Mouse (Mus musculus): ENCODE results near the gene Elmod2. TPM values are rescaled to one million over a fixed set of nuclear protein-coding genes. Genes with fewer than 3 reads are reported as not detected.

Gene Elmod2
- polyA plus RNA-seq, 1 experiment: 23.3 TPM

- Histone ChIP-seq H3K27me3 (ENCODE audit: control insufficient read depth, insufficient read depth, low read length, poor library complexity, severe bottlenecking) (no peaks in the 10 kb centered on the region), H3K4me3 (ENCODE audit: low read depth, low read length) (no peak overlapping the region), H3K4me1 (ENCODE audit: control insufficient read depth, insufficient read depth, low read length) (no peaks in the 10 kb centered on the region), H3K36me3 (ENCODE audit: control insufficient read depth, insufficient read depth, low read length, poor library complexity, severe bottlenecking) (no peaks in the 10 kb centered on the region), H3K9ac (ENCODE audit: low read depth, poor library complexity, severe bottlenecking) (no peak overlapping the region), H3K9me3 (replicated peaks; ENCODE audit: control insufficient read depth, insufficient read depth, low read length, poor library complexity, severe bottlenecking) (no peaks in the 10 kb centered on the region; the same call in 1 of the 2 replicates), H3K27ac (ENCODE audit: insufficient read depth, low read length) (no peak overlapping the region)
- no peak for TF ChIP-seq POLR2A (IDR thresholded peaks at IDR 0.05; ENCODE audit: insufficient read depth, low read length)
- no peak for TF ChIP-seq EP300 (IDR thresholded peaks at IDR 0.05; ENCODE audit: insufficient read depth, low read depth, low read length)
- TF ChIP-seq CTCF (IDR thresholded peaks at IDR 0.05; ENCODE audit: low read depth, low read length): no peak
These were observed 27.3 kb downstream of the Elmod2 start for GRCm38 (mm10) chr8:83304946-83305345.

- no peaks in the 10 kb centered on the region; the same call in 1 of the 2 replicates for H3K9me3 ChIP-seq (replicated peaks; ENCODE audit: control insufficient read depth, insufficient read depth, low read length, poor library complexity, severe bottlenecking)
These were observed 32.2 kb downstream of the Elmod2 start for GRCm38 (mm10) chr8:83300135-83300534.

GRCm38 (mm10) chr8:83297375-83297774, 34.9 kb downstream of the Elmod2 start:
- Histone ChIP-seq H3K27ac (ENCODE audit: insufficient read depth, low read length) (no peak overlapping the region), H3K4me1 (ENCODE audit: control insufficient read depth, insufficient read depth, low read length) (peaks cover 2% of the 10 kb centered on the region), H3K9ac (ENCODE audit: low read depth, poor library complexity, severe bottlenecking) (no peak overlapping the region), H3K9me3 (replicated peaks; ENCODE audit: control insufficient read depth, insufficient read depth, low read length, poor library complexity, severe bottlenecking) (no peaks in the 10 kb centered on the region; the same call in 1 of the 2 replicates), H3K36me3 (ENCODE audit: control insufficient read depth, insufficient read depth, low read length, poor library complexity, severe bottlenecking) (no peaks in the 10 kb centered on the region), H3K27me3 (ENCODE audit: control insufficient read depth, insufficient read depth, low read length, poor library complexity, severe bottlenecking) (no peaks in the 10 kb centered on the region), H3K4me3 (ENCODE audit: low read depth, low read length) (no peak overlapping the region)
- TF ChIP-seq CTCF (IDR thresholded peaks at IDR 0.05; ENCODE audit: low read depth, low read length) (no peak), POLR2A (IDR thresholded peaks at IDR 0.05; ENCODE audit: insufficient read depth, low read length) (no peak), EP300 (IDR thresholded peaks at IDR 0.05; ENCODE audit: insufficient read depth, low read depth, low read length) (no peak)

More at GRCm38 (mm10) chr8:83300135-83300534, 32.2 kb downstream of the Elmod2 start:
- Histone ChIP-seq H3K27ac (ENCODE audit: insufficient read depth, low read length) (no peak overlapping the region), H3K4me3 (ENCODE audit: low read depth, low read length) (no peak overlapping the region), H3K27me3 (ENCODE audit: control insufficient read depth, insufficient read depth, low read length, poor library complexity, severe bottlenecking) (no peaks in the 10 kb centered on the region), H3K9ac (ENCODE audit: low read depth, poor library complexity, severe bottlenecking) (no peak overlapping the region), H3K4me1 (ENCODE audit: control insufficient read depth, insufficient read depth, low read length) (no peaks in the 10 kb centered on the region), H3K36me3 (ENCODE audit: control insufficient read depth, insufficient read depth, low read length, poor library complexity, severe bottlenecking) (no peaks in the 10 kb centered on the region)
- TF ChIP-seq CTCF (IDR thresholded peaks at IDR 0.05; ENCODE audit: low read depth, low read length) (peak; percentile 47), EP300 (IDR thresholded peaks at IDR 0.05; ENCODE audit: insufficient read depth, low read depth, low read length) (no peak), POLR2A (IDR thresholded peaks at IDR 0.05; ENCODE audit: insufficient read depth, low read length) (no peak)

GRCm38 (mm10) chr8:83290176-83290575, 42.1 kb downstream of the Elmod2 start, which contains the start of gene Ucp1:
Ucp1 (plus strand) TSS chr8:83290352.
- no peaks in the 10 kb centered on the region for H3K36me3 ChIP-seq (ENCODE audit: control insufficient read depth, insufficient read depth, low read length, poor library complexity, severe bottlenecking)
- H3K4me1 ChIP-seq (ENCODE audit: control insufficient read depth, insufficient read depth, low read length): peaks cover 2% of the 10 kb centered on the region
- H3K4me3 ChIP-seq (ENCODE audit: low read depth, low read length): peak within 1 kb of the TSS; percentile 38
- H3K9ac ChIP-seq (ENCODE audit: low read depth, poor library complexity, severe bottlenecking): peak within 1 kb of the TSS; percentile 28
- TF ChIP-seq POLR2A (IDR thresholded peaks at IDR 0.05; ENCODE audit: insufficient read depth, low read length): no peak
- peak; percentile 40 for TF ChIP-seq CTCF (IDR thresholded peaks at IDR 0.05; ENCODE audit: low read depth, low read length)
- no peak for TF ChIP-seq EP300 (IDR thresholded peaks at IDR 0.05; ENCODE audit: insufficient read depth, low read depth, low read length)
- no peak within 1 kb of the TSS for H3K27ac ChIP-seq (ENCODE audit: insufficient read depth, low read length)
- no peaks in the 10 kb centered on the region for H3K27me3 ChIP-seq (ENCODE audit: control insufficient read depth, insufficient read depth, low read length, poor library complexity, severe bottlenecking)
- no peaks in the 10 kb centered on the region for H3K9me3 ChIP-seq (replicated peaks; ENCODE audit: control insufficient read depth, insufficient read depth, low read length, poor library complexity, severe bottlenecking)

- Histone ChIP-seq H3K27ac (ENCODE audit: insufficient read depth, low read length) (no peak overlapping the region), H3K9ac (ENCODE audit: low read depth, poor library complexity, severe bottlenecking) (no peak overlapping the region), H3K4me3 (ENCODE audit: low read depth, low read length) (no peak overlapping the region), H3K27me3 (ENCODE audit: control insufficient read depth, insufficient read depth, low read length, poor library complexity, severe bottlenecking) (no peaks in the 10 kb centered on the region), H3K36me3 (ENCODE audit: control insufficient read depth, insufficient read depth, low read length, poor library complexity, severe bottlenecking) (no peaks in the 10 kb centered on the region), H3K9me3 (replicated peaks; ENCODE audit: control insufficient read depth, insufficient read depth, low read length, poor library complexity, severe bottlenecking) (no peaks in the 10 kb centered on the region), H3K4me1 (ENCODE audit: control insufficient read depth, insufficient read depth, low read length) (no peaks in the 10 kb centered on the region)
- TF ChIP-seq CTCF (IDR thresholded peaks at IDR 0.05; ENCODE audit: low read depth, low read length): no peak
- TF ChIP-seq POLR2A (IDR thresholded peaks at IDR 0.05; ENCODE audit: insufficient read depth, low read length): no peak
- TF ChIP-seq EP300 (IDR thresholded peaks at IDR 0.05; ENCODE audit: insufficient read depth, low read depth, low read length): no peak
These were observed 46.9 kb downstream of the Elmod2 start for GRCm38 (mm10) chr8:83285391-83285790.

- no peak overlapping the region for H3K9ac ChIP-seq (ENCODE audit: low read depth, poor library complexity, severe bottlenecking)
- no peaks in the 10 kb centered on the region for H3K4me1 ChIP-seq (ENCODE audit: control insufficient read depth, insufficient read depth, low read length)
- H3K4me3 ChIP-seq (ENCODE audit: low read depth, low read length): no peak overlapping the region
- no peak overlapping the region for H3K27ac ChIP-seq (ENCODE audit: insufficient read depth, low read length)
- TF ChIP-seq CTCF (IDR thresholded peaks at IDR 0.05; ENCODE audit: low read depth, low read length) (no peak), EP300 (IDR thresholded peaks at IDR 0.05; ENCODE audit: insufficient read depth, low read depth, low read length) (no peak)
- no peaks in the 10 kb centered on the region for H3K27me3 ChIP-seq (ENCODE audit: control insufficient read depth, insufficient read depth, low read length, poor library complexity, severe bottlenecking)
- no peaks in the 10 kb centered on the region for H3K36me3 ChIP-seq (ENCODE audit: control insufficient read depth, insufficient read depth, low read length, poor library complexity, severe bottlenecking)
- H3K9me3 ChIP-seq (replicated peaks; ENCODE audit: control insufficient read depth, insufficient read depth, low read length, poor library complexity, severe bottlenecking): no peaks in the 10 kb centered on the region
These were observed 53.9 kb downstream of the Elmod2 start for GRCm38 (mm10) chr8:83278431-83278830.
